Mouse (Mus musculus) heart, postnatal 4 days (tissue): Measurements from ENCODE around the gene Dnaaf5. TPM values are rescaled to one million over a fixed set of nuclear protein-coding genes. Genes with fewer than 3 reads are reported as not detected.

Source experiments
- DNase-seq: peaks from one replicate; pipeline ENCODE4 v3.0.0; 2021
- total RNA-seq, 2 experiments: library from RNA; stranded (reverse); gene quantifications; 2 replicates each; pipeline ENCODE4 v1.2.3; 2021

The Dnaaf5 gene
- total RNA-seq, 2 experiments from 2014 or later: 19.1 to 19.5 TPM

DNA sequence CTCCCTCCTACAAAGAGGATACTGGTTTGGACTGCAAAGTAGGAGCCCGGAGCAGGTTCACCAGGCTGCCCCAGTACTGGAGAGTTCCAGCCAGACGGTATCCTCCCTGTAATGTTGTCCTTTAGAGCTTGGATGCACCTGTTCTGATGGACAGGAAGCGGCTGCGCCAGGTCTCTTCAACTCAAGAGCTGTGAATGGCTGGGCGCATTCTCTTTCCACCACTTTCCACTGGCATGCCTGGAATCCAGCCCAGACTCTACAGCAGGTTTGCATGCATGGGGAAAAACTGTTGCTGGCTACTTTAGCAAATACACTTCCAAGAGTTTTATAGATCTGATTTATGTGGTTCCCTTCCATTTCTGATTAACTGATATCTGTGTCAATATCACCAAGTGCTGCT is 8.7 kb upstream of the Dnaaf5 start:
- peak; percentile 67 for DNase-seq

DNA sequence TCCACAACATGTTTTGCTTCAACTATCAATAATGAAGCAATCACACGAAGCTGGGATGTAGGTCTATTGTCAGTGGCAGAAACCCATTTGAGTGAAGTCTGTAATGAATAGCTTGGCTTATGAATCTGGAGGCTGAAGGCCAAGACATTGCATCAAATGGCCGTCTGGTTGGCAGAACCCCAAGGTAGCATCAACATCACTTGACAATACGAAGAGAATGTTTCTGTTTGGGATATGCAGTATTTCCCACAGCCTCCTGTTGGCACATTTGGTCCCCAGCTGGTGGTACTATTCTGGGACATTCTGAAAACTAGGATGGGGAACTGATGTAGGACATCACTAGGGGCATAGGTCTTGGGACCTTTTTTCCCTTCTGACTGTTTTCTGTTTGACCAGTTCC is 6.1 kb upstream of the Dnaaf5 start:
- no peak for DNase-seq

DNA sequence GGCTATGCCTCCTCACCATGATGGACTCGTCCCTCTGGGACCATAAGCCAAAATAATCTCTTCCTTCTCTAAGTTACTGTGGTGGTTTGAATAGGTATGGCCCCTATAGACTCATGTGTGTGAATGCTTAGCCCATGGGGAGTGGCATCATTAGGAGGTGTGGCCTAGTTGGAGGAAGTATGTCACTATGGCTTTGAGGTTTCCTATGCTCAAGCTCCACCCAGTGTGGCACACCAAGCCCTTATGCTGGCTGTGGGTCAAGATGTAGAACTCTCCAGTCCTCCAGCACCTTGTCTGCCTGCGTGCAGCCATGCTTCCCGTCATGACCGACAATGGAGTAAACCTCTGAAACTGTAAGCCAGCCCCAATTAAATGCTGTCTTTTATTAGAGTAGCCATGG is 4.3 kb upstream of the Dnaaf5 start:
- DNase-seq: no peak

DNA sequence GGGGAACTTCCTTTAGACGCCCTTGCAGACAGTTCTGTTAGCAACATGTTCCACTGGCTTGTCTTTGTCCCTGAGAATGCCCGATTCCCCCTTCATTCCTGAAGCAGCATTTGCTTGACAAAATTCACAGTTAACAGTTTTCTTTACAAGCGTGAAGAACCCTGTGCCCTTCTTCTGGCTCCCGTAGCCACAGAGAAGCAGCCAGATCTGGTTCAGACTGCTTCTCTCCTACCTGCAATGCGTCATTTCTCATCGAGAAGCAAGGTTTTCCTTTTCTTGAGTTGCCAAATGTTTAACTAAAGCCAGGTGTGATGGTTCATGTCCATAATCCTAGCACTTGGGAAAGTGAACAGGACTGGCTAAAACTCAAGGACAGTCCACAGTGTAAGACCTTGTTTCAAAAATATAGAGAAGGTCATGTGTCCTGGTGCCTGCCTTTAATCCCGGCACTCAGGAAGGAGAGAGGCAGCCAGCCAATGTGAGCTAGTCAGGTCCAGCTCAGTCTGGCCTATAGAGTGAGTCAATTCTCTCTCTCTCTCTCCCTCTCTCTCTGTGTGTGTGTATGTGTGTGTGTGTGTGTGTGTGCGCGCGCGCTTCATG is 3.4 kb upstream of the Dnaaf5 start:
- peak; percentile 38 for DNase-seq

DNA sequence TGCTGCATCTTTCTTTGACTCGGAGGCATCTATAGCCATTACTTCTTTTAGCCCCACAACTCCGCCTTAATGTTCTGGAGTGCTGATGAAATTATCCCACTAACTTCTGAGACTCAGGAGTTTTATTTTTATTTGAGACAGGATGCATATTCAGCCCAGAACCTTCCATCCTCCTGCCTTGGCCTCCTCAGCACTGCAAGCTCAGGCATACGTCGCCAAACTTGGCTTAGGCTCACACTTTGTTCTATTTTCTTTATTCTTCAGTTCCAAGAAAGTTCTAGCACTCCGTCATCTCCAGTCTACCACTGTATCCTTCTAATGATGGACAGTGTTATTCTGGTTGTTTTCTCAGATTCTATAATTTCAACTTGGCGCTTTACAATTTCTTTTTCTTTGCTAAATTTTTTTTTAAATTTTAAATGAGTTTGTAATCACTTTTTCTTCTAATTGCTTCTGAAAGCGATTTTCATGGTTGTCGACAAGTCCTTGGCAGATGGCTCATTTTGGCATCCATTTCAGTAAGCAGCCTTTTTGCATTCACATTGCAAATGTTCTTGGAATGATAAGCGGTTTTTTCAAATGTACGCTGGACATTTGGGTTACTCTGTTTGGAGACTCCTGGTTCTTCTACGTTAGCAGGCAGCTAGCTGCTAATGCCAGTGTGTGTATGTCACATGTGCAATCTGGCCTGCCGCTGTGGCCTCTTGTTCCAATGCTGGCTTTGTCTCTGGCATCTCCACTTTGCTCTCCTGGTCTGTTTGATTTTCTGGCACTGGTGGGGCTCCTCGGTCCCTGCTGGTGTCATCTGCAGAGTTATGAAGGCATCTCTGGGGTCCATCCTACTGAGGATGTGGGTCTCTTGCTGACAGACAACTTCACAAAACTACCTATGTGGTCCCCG is 2.6 kb upstream of the Dnaaf5 start:
- no peak for DNase-seq

DNA sequence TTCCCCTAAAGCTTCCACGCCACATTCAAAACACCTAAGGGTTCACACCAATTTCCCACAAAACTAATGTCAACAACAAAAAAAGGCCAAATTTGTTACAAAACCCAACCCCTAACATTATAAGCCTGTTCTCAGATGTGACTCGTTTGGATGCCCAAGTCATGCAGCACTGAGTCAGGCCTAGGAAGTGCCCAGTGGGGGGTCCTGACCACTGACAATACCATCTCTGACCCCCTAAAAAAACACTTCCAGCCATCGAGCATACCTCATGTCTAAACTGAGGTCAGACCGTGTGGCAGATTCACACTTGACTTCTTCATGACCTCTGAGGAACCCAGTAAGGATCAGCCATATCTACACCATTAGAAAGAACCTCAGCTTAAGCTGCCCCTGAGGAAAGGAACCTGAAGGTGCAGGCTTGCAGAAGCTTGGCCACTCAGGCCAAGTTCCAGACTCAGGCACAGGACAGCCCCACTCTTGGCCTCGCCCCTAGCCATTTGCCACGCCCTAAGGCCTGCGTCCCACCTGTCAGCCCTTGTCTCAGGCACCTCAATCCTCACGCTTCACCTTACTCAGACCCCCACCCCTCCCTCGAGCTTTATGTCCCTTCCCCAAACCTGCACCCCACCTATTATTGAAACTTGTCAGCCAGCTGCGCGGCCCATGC is 884 bp upstream of the Dnaaf5 start:
- DNase-seq: no peak

DNA sequence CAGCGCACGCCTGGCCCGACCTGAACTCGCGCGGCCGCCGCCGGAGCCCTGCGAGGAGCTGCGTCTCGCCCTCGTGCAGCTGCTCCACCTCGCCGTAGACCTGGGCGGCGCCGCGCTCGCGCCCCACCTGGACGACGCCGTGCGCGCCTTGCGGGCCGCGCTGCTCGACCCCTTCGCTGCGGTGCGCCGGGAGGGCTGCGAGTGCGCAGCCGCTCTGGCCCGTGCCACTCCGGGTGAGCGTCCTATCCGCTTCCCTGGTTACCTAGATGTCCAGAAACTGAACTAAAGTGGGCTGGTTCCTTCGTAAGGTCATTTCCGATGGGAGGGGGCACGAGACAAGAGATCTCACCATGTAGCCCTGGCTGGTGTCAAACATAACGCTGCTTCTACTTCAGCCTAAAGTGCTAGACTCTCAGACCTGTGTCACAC is 594 bp downstream of the Dnaaf5 start:
- DNase-seq: peak; percentile 25

DNA sequence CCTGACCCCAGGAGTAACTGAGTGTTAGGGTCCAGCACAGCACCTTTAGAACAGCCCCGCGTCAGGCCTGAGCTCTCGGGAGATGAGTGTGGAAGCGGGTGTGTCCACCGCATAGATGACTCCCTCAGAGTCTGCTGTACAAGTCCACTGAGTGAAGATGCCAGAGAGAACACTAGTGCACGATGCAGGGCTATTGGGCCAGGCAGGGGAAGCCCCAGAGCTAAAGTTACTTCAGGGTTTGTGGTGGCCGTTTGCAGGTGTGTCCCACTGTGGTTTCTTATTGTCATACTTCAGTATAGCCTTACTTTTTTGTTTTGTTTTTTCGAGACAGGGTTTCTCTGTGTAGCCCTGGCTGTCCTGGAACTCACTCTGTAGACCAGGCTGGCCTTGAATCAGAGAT is 10.9 kb downstream of the Dnaaf5 start:
- DNase-seq: no peak

DNA sequence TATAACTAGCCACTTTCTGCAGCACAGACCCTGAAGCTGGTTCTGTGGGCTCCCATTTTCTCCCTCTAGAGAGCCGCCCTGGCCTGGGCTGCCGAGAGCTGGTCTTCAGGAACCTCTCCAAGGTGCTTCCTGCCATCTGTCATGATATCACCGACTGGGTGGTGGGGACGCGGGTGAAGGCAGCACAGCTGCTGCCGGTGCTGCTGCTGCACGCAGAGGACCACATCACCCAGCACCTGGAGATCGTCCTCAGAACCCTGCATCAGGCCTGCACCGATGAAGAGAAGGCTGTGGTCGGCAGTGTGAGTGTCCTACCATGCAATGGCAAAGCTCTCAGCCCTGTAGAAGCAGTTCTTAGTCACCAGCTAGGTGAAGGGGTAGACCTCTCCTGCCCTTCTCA is 11.6 kb downstream of the Dnaaf5 start:
- no peak for DNase-seq

DNA sequence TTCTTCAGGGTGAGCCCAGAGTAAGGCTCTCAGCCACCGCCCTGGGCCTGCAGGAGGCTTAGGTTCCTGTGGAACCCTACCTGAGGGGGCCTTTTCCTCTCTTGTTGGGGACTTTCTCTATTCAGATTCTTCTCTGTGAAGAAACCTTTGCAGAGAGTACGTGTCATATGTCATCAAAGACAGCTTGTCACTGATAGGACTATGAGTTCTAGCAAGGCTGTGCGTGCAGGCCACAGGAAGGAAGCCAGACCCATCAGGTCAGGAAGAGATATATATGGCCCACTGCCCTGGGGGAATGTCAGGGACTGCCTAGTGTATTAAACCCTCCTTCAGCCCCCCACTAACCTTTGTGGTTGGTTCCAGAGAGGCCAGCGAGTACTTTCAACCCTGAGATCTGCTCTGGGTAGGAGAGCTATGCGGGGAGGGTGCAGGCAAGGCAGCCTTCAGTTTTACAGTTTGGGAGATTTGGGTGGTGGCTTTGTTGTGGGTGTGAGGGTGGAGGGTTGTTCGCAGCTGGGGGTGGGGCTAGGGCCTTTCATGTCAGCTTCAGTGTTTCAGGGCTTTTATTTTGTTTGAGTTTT is 16.8 kb downstream of the Dnaaf5 start:
- DNase-seq: no peak

DNA sequence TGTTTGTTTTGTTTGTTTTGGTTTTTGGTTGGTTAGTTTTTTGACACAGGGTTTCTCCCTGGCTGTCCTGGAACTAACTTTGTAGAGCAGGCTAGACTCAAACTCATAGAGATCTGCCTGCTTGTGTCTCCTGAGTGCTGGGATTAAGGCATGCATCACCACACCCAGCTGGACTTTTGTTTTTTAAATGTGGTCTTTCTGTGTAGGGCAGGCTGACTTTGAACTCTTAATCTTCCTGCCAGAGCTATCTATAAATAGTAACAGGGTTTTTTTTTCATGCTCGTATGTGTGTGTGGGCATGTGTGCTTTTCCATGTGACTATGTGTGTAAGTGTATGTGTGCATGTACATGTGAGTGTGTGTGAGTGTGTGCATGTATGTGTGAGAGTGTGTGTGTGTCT is 17.5 kb downstream of the Dnaaf5 start:
- no peak for DNase-seq

DNA sequence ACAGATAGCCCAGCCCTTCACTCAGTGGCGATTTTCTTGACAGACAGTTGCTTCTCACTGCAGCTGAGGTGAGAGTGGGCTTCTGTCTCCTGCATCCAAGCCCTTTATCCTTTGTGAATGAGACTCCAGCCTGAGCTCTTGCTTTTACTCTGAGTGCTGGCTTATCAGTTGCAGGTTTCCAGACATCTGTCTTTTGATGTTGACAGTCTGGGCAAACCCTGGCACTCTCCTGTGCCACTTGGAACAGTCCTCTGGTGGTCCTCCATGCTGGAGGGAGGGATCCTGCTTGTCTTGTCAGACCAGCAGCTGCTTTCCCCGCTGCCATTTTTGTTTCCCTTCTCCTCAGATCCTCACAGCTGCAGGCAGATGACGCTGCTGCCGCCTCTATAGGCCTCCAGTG is 21.9 kb downstream of the Dnaaf5 start:
- no peak for DNase-seq

DNA sequence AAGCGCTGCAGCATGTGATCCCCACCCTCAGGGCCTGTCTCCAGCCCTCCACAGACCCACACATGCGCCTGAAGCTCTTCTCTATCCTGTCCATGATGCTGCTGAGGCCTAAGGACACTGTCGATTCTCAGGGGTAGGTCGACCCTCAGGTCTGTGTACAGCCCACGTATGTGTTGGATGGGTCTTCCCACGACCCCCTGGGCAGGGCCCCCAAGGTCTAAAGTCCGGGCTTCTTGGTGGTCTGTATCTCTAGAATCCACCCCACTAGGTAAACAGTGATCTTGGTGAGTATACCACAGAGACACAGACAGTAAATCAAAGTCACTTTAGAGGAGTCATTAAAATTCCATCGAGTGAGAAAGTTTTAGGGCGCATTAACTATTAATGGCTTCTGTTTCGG is 24.1 kb downstream of the Dnaaf5 start:
- DNase-seq: no peak

DNA sequence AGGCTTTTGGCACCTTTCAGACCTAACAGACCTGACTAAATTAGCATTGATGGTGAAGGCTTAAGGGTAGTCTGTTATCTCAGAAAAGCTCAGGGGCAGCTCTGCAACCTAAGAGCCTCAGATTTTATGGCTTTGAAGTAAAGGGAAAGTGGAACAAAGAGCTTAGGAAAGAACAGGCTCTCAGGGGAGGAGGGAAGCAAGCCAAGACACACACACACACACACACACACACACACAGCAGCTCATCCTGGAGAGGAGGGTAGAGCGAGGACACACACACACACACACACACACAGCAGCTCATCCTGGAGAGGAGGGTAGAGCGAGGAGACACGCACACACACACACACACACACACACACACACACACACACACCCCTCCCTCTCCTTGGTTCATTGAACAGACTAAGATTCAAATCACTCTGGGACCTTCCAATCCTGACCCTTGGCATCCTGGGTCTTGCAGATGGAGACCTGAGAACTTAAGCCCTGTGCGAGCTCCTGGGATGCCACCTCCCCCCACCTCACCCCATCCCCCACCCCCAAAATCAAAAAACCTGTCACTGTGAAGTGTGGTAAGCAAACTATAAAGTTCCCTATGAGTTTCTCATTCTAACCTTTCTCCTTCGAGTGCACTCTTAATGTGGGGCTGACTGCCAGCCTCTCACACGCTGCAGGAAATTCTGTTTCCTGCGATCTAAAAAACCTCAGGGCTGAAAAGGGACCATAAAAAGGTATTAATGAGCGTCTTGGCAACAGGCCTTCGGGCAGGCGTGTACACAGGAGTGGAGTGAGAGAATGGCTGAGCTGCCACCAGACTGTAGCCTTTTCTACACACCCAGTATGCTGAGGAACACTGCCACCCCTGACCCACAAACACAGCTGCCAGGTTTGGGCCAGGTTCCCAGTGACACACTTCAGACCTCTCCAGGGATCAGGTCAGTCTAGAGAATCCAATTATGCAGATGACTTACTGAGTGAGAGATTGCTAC is 24.8 kb downstream of the Dnaaf5 start:
- DNase-seq: peak; percentile 55

DNA sequence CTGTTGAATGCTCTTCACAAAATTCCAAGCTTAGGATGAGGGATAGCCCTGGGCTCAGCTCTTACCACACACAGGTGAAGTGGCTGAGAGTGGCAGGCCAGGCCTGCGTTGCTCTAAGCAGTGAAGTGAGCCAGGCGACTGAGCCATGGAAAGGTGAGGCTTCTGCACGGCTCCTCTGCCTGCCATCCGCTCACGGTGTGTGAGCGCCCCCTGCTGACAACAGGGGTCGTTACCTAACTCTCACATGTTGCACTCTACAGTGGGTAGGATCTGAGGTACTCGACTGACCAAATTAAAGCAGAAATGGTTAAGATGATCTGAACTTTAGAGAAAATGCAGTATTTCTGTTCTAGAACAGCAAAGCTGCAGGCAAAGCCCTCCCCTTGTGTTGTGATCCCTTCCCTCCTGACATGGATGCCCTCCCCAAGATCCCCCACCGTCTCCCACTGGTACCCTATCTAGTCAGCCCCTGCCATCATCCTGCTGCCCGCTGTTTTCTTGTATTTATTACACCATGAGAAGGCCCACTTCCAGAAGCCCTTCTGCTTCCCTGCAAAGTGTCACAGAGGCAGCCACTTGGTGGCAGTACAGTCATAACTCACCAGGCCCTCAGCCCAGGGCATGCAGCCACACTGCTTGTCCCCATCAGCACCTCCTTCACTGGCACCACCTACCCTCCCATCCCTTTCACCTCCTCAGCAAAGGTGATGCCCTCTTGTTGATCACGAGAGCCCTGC is 29.0 kb downstream of the Dnaaf5 start:
- DNase-seq: peak; percentile 87

DNA sequence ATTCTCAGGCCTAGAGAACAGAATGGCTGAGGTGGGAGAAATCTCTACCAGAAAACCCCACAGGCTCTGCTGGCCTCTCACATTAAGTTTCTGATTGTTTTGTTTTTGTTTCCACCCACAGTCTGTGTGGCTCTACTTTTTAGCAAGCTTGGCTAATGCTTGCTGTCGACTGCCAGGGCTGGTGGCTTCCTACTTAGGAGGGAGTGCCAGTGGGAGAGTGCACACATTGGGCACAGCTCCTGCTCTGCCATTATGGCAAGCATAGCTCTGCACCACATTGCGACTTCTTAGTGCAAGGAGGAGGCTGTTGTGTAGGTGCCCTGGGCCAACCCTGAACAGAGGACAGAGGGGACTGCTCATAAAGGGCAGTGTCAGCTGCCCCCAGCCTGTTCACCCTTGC is 33.1 kb downstream of the Dnaaf5 start:
- no peak for DNase-seq

DNA sequence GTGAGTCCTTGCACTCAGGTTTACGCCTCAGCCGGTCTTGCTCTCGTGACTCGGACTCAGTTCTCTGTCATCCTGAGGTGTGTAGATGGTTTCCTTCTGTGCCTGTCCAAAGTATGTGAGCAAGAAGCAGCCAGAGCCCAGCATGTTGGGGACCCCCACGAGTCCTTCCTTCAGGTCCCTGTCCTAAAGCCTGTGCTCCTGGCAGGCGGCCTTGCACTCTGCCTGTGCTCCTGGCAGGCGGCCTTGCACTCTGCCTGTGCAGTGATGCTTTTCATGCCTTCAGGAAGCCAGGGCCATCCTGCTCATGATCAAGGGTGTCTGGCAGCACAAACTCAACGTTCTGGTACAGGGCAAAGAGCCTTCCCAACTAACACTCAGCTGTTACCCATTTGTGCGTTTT is 33.6 kb downstream of the Dnaaf5 start:
- DNase-seq: no peak

DNA sequence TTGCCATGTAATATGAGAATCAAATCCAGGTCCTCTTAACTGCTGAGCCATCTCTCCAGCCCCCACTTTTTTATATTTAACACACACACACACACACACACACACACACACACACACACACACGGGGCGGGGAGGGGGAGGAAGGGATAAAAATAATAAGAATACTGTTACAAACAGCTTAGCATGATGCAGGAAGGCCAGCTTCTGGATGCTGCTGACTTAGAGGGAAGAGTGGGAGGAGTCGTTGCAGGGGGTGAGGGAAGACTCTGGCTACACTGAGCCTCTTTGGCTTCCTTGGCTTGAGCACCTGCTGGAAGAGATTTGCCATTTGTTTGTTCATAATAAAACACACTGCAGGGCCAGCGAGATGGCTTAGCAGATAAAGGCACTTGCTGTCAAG is 34.9 kb downstream of the Dnaaf5 start:
- no peak for DNase-seq

DNA sequence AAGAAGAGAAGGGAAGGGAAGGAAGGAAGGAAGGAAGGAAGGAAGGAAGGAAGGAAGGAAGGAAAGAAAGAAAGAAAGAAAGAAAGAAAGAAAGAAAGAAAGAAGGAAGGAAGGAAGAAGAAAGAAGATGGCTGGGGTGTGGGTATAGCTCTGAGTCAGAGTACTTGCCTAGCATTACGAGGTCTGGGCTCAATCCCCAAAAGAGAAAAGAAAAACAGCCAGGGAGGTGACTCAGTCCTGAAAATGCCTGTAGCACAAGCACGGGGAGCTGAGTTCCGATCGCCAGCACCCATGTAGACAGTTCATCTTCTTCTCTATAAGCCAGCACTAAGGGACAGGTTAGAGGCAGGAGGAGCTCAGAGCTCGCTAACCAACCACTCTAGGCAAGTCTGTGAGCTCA is 39.7 kb downstream of the Dnaaf5 start:
- no peak for DNase-seq

DNA sequence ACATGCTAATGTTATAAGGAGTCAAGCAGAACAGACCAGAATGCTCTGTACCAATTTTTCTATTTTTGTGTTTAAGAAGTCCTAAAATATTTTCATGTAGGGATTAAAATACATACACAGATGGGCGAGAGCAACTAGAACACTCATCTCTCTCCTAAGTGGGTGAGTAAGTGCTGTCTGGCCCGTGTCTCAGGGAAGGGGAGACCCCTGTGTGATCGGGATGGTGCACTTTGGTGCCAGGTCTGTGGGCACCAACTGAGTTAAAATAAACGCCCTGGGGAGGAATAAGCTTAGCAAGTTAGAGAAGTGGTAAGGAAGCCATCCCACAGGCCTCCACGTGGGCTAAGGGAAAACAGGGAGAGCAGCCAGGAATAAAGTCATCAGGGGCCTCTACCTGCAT is 40.9 kb downstream of the Dnaaf5 start:
- no peak for DNase-seq

DNA sequence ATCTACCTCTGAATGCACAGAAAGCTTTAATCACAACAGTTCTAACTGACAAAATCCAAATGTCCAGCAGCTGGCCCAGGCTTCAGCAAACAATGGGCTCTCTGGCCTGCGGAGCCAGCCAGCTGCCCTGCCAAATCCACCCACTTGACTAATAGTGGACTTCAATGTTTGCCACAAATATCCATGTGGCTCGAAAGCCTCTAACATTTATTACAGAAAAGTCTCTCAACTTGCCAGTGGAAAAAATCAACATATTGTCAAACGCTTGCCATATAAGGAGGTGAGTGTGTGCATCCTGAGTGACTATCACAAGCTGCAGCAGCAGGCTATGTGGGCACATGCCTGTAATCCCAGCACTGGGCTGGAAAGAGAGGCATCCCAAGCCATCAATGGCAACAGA is 48.8 kb downstream of the Dnaaf5 start:
- DNase-seq: no peak
